Mouse (Mus musculus) midbrain, postnatal 0 days (tissue): ENCODE data around the gene Vps37c. TPM values are rescaled to one million over a fixed set of nuclear protein-coding genes. Genes with fewer than 3 reads are reported as not detected.

Source experiments
- ATAC-seq: fragments of 200-750 bp; cut with Nextera tagmentation; 2 replicates; pipeline ENCODE4 v1.8.0; 2017; ENCODE audit warnings: moderate number of reproducible peaks, mild to moderate bottlenecking, moderate TSS enrichment, moderate library complexity; ENCODE audit not compliant: low FRiP score
- DNase-seq: peaks from one replicate; pipeline ENCODE4 v3.0.0-alpha.2; 2015; ENCODE audit warnings: low spot score
- H3K27ac ChIP-seq: fragments of 300-500 bp; sonication (generic); 2 replicates; pipeline ENCODE4 v1.5.1; 2014; ENCODE audit warnings: low read depth, mild to moderate bottlenecking, low read length, mixed read lengths
- H3K27me3 ChIP-seq: fragments of 300-500 bp; sonication (generic); 2 replicates; pipeline ENCODE4 v1.6.1; 2014; ENCODE audit warnings: low read length, control low read depth, mixed read lengths; ENCODE audit not compliant: insufficient read depth
- H3K36me3 ChIP-seq: fragments of 300-500 bp; sonication (generic); 2 replicates; pipeline ENCODE4 v1.6.1; 2014; ENCODE audit warnings: low read length, control low read depth, mixed read lengths; ENCODE audit not compliant: insufficient read depth
- H3K4me1 ChIP-seq: fragments of 300-500 bp; sonication (generic); 2 replicates; pipeline ENCODE4 v1.6.1; 2014; ENCODE audit warnings: mild to moderate bottlenecking, control low read depth, antibody characterized with exemption, low read length, mixed read lengths; ENCODE audit not compliant: insufficient read depth
- H3K4me2 ChIP-seq: fragments of 300-500 bp; sonication (generic); 2 replicates; pipeline ENCODE4 v1.6.1; 2014; ENCODE audit warnings: low read depth, mild to moderate bottlenecking, low read length, mixed read lengths; ENCODE audit not compliant: poor library complexity, severe bottlenecking
- H3K4me3 ChIP-seq: fragments of 300-500 bp; sonication (generic); 2 replicates; pipeline ENCODE4 v1.5.1; 2014; ENCODE audit warnings: low read depth, mild to moderate bottlenecking, low read length, moderate library complexity
- H3K9ac ChIP-seq: fragments of 300-500 bp; sonication (generic); replicated peaks from 2 replicates; pipeline ENCODE4 v1.6.1; 2014; ENCODE audit warnings: mild to moderate bottlenecking, low read length, moderate library complexity, mixed read lengths; ENCODE audit not compliant: poor library complexity, severe bottlenecking
- H3K9me3 ChIP-seq: fragments of 300-500 bp; sonication (generic); 2 replicates; pipeline ENCODE4 v1.6.1; 2016; ENCODE audit warnings: low read length, control low read depth
- CTCF ChIP-seq: IDR thresholded peaks from 2 replicates; pipeline ENCODE4 v1.5.1; 2016; ENCODE audit warnings: antibody characterized with exemption, mild to moderate bottlenecking
- WGBS: fragments of 180-500 bp; shearing (Covaris S2); extraction: QIAGEN DNeasy Blood & Tissue Kit; methylation state at CpG from one replicate; pipeline ENCODE4 v1.1.7; 2014; 5-methylcytosine and 5-hydroxymethylcytosine counted together
- polyA plus RNA-seq: library from polyadenylated mRNA; unstranded; fragments of >200 nt; fragmentation: Nextera tagmentation; extraction: Ambion mirVana; gene quantifications from 2 replicates; pipeline ENCODE4 v1.2.1, GENCODE M21; 2015
- total RNA-seq: library from RNA; depleted of rRNA; stranded (reverse); fragments of >200 nt; gene quantifications from 2 replicates; pipeline ENCODE4 v1.2.3, GENCODE M21; 2014

Vps37c gene
- total and polyA plus RNA-seq, 2 experiments from 2014 or later: 17.5 to 22.9 TPM

- H3K4me3 ChIP-seq: no peak overlapping the region
- no peaks in the 10 kb centered on the region for H3K36me3 ChIP-seq
- no peak for ATAC-seq
- peaks cover 11% of the 10 kb centered on the region; the same call in 1 of the 2 replicates for H3K4me1 ChIP-seq
- no peak overlapping the region for H3K4me2 ChIP-seq
- H3K9ac ChIP-seq: no peak overlapping the region
- no peaks in the 10 kb centered on the region for H3K27me3 ChIP-seq
- WGBS: 23% methylated on average over 3 of the region's 3 CpGs
- DNase-seq: no peak
- H3K9me3 ChIP-seq: no peaks in the 10 kb centered on the region
- H3K27ac ChIP-seq: peak overlapping the region; percentile 43; the same call in 1 of the 2 replicates
- TF ChIP-seq CTCF: no peak
Observed at GRCm38 (mm10) chr19:10720524-10720923, 32.0 kb downstream of the Vps37c start.

DNA sequence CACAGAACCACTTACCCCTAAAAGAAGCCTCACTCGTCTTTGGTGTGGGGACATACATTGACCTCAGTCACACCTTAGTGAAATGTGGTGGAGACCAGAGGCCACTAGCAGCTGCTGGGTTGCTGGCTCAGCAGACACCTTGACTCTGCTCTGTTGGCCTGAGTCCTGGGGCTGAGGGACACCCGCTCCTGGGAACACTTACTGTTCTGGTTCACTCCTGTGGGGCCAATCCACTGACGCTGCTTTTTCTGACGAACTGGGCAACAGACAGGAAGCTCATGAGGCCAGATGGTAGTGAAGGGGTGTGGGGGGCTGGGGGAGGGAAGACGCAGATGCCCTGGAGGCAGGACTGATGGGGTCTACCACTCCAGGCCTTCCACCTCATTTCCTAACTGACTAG, 32.5 kb downstream of the Vps37c start:
- TF ChIP-seq CTCF: no peak
- Histone ChIP-seq H3K9ac (no peak overlapping the region), H3K4me1 (peaks cover 11% of the 10 kb centered on the region; the same call in 1 of the 2 replicates), H3K36me3 (no peaks in the 10 kb centered on the region), H3K27me3 (no peaks in the 10 kb centered on the region), H3K27ac (no peak overlapping the region), H3K9me3 (no peaks in the 10 kb centered on the region), H3K4me3 (no peak overlapping the region), H3K4me2 (no peak overlapping the region)
- DNase-seq (no peak), ATAC-seq (no peak)
- 65% methylated on average over 5 of the region's 5 CpGs for WGBS

- Histone ChIP-seq H3K36me3 (no peaks in the 10 kb centered on the region), H3K4me2 (no peak overlapping the region), H3K27ac (peak overlapping the region; percentile 80), H3K9ac (peak overlapping the region; percentile 42; the same call in 1 of the 2 replicates), H3K9me3 (no peaks in the 10 kb centered on the region), H3K27me3 (no peaks in the 10 kb centered on the region), H3K4me3 (no peak overlapping the region), H3K4me1 (peaks cover 11% of the 10 kb centered on the region; the same call in 1 of the 2 replicates)
- no peak for DNase-seq
- 10% methylated on average over 13 of the region's 13 CpGs for WGBS
- ATAC-seq: peak; percentile 21; the same call in 1 of the 2 replicates
- no peak for TF ChIP-seq CTCF
Observed at GRCm38 (mm10) chr19:10723084-10723483, 34.5 kb downstream of the Vps37c start.

- H3K4me2 ChIP-seq: no peak overlapping the region
- peak; percentile 61 for DNase-seq
- H3K9ac ChIP-seq: 0 out of 2 replicates have a peak overlapping the region, but pooled peaks have one; percentile 42
- H3K27me3 ChIP-seq: no peaks in the 10 kb centered on the region
- peak overlapping the region; percentile 80 for H3K27ac ChIP-seq
- no peak for TF ChIP-seq CTCF
- H3K9me3 ChIP-seq: no peaks in the 10 kb centered on the region
- H3K36me3 ChIP-seq: no peaks in the 10 kb centered on the region
- H3K4me1 ChIP-seq: peaks cover 11% of the 10 kb centered on the region; the same call in 1 of the 2 replicates
- ATAC-seq: peak; percentile 73
- no peak overlapping the region for H3K4me3 ChIP-seq
- 22% methylated on average over 5 of the region's 5 CpGs for WGBS
Observed at GRCm38 (mm10) chr19:10723649-10724048, 35.1 kb downstream of the Vps37c start.

DNA sequence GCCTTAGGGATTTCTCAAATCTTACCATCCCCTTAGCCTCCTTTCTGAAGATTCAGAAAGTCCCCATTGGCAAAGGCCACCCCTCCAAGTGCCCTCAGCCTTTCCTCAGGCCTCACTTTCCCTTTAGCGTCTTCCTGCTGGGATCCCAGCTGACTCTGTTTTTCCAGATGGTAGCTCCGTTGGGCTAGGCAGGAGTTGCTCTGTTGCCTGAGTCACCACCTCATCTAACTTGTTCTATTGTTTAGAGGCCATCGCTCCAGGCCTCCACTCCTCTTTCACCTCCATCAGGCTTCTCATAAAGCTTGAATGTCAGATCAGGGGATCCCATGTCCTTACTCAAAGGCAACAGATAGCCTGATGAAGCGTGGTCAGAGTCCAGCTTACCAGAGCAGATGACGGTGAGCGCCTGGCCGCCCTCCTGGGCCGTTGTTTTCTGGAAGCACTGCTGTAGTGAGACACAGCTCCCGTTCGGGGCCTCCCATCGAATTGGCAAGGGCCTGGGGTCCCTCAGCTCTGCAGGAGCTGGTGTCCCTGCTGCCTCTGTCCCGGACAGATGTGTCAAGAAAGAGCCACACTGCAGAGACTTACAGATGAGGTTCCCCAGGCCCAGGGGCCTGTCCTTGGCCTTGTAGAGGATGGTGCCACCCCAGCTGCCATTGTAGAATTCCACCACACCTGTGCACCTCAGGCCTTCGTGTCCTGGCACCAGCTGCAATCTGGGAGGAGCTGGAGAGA, 36.3 kb downstream of the Vps37c start:
- DNase-seq (no peak), ATAC-seq (no peak)
- Histone ChIP-seq H3K9ac (no peak overlapping the region), H3K27me3 (no peaks in the 10 kb centered on the region), H3K9me3 (no peaks in the 10 kb centered on the region), H3K4me2 (no peak overlapping the region), H3K27ac (no peak overlapping the region), H3K4me1 (peaks cover 11% of the 10 kb centered on the region; the same call in 1 of the 2 replicates), H3K36me3 (no peaks in the 10 kb centered on the region), H3K4me3 (no peak overlapping the region)
- WGBS: 82% methylated on average over 13 of the region's 13 CpGs
- no peak for TF ChIP-seq CTCF

- no peak for ATAC-seq
- no peaks in the 10 kb centered on the region for H3K4me1 ChIP-seq
- 88% methylated on average over 10 of the region's 10 CpGs for WGBS
Observed at GRCm38 (mm10) chr19:10729889-10730288, 41.4 kb downstream of the Vps37c start.

More at GRCm38 (mm10) chr19:10729889-10730288, 41.4 kb downstream of the Vps37c start:
- no peak overlapping the region for H3K4me2 ChIP-seq
- H3K27ac ChIP-seq: no peak overlapping the region
- H3K9ac ChIP-seq: no peak overlapping the region
- H3K4me3 ChIP-seq: no peak overlapping the region
- no peak for DNase-seq
- H3K36me3 ChIP-seq: no peaks in the 10 kb centered on the region
- no peaks in the 10 kb centered on the region for H3K27me3 ChIP-seq
- no peaks in the 10 kb centered on the region for H3K9me3 ChIP-seq
- TF ChIP-seq CTCF: no peak
